ENCODE assay signal across 19 mouse cellular contexts in genomic region chr13:48617774-48618173, GRCm38 (mm10). TPM values are rescaled to one million over a fixed set of nuclear protein-coding genes. Genes with fewer than 3 reads are reported as not detected.
"Had no signal": no experiment of that assay in that cellular context is flagged by ENCODE, and none has a peak within 500 bp of the region (broad histone marks: within the 10 kb centered on the region; RNA-seq: fewer than 3 reads in every experiment).

No protein-coding gene starts in this region.

- H3K9ac ChIP-seq: limb, embryonic 13.5 days; liver, embryonic 15.5 days; midbrain, embryonic 13.5 days; neural tube, embryonic 15.5 days had no signal

- H3K4me2 ChIP-seq: limb, embryonic 13.5 days; liver, embryonic 11.5 days; liver, embryonic 15.5 days; midbrain, embryonic 13.5 days; neural tube, embryonic 15.5 days had no signal

- H3K27me3 ChIP-seq: limb, embryonic 13.5 days; liver, embryonic 15.5 days; midbrain, embryonic 13.5 days; neural tube, embryonic 15.5 days had no signal

- H3K4me1 ChIP-seq: liver, embryonic 15.5 days; midbrain, embryonic 13.5 days; neural tube, embryonic 15.5 days had no signal

- H3K9me3 ChIP-seq: liver, embryonic 15.5 days; midbrain, embryonic 13.5 days; neural tube, embryonic 15.5 days had no signal

- H3K27ac ChIP-seq: liver, embryonic 15.5 days; midbrain, embryonic 13.5 days; neural tube, embryonic 15.5 days; stomach, postnatal 0 days had no signal

- H3K4me3 ChIP-seq: limb, embryonic 13.5 days; liver, embryonic 15.5 days; midbrain, embryonic 13.5 days; myocyte; neural tube, embryonic 15.5 days had no signal

- DNase-seq: lung, adult 2 months; lung, postnatal 36 days; right cerebral cortex, adult 18-20 months; right cerebral cortex, postnatal 25 days; thymus, postnatal 4 days had no signal

- H3K36me3 ChIP-seq: liver, embryonic 15.5 days had no signal

- ATAC-seq: intestine, embryonic 16.5 days; lung, postnatal 0 days; midbrain, embryonic 13.5 days had no signal

RNA-seq across cellular contexts. Expression of gene Barx1, which starts 45.0 kb away (rescaled TPM):
- total RNA-seq: layer of hippocampus, postnatal 25 days; left cerebral cortex, adult 8-10 months; left cerebral cortex, postnatal 25 days; megakaryocyte progenitor cell, adult 5-6 weeks had no signal
- polyA plus RNA-seq: lung, postnatal 0 days; myocyte; neural tube, embryonic 11.5 days had no signal
